Mouse (Mus musculus): Measurements from ENCODE around the gene Ralgps2.

- no peak for TF ChIP-seq CTCF (conservative IDR thresholded peaks at IDR 0.05; ENCODE audit: low read length)
- no peak for TF ChIP-seq POU5F1 (IDR thresholded peaks at IDR 0.05; ENCODE audit: borderline replicate concordance, low read length)
Observed at GRCm38 (mm10) chr1:156983009-156983870, 43.8 kb upstream of the Ralgps2 start.
